Mouse (Mus musculus) C2C12 (cell line): ENCODE results near the gene Rhag. TPM values are rescaled to one million over a fixed set of nuclear protein-coding genes. Genes with fewer than 3 reads are reported as not detected.

Source experiments
- H3K27me3 ChIP-seq: one replicate; pipeline ENCODE4 v1.6.1; 2011; ENCODE audit not compliant: control insufficient read depth, insufficient read depth, insufficient read length
- H3K36me3 ChIP-seq: one replicate; pipeline ENCODE4 v1.6.1; 2011; ENCODE audit not compliant: control insufficient read depth, insufficient read depth
- H3K4me3 ChIP-seq: one replicate; pipeline ENCODE4 v1.5.1; 2011; ENCODE audit warnings: mild to moderate bottlenecking, control low read depth; ENCODE audit not compliant: poor library complexity, insufficient read depth, severe bottlenecking
- H3K79me2 ChIP-seq: one replicate; pipeline ENCODE4 v1.6.1; 2011; ENCODE audit not compliant: control insufficient read depth, insufficient read depth
- H3K79me3 ChIP-seq: one replicate; pipeline ENCODE4 v1.6.1; 2011; ENCODE audit warnings: low read depth, control low read depth
- H3ac ChIP-seq: one replicate; pipeline ENCODE3; 2011; ENCODE audit warnings: low read depth; ENCODE audit not compliant: control insufficient read depth, insufficient read length
- CEBPB ChIP-seq: IDR thresholded peaks from one replicate; pipeline ENCODE4 v1.6.1; 2011; ENCODE audit warnings: low read depth, mild to moderate bottlenecking, control low read depth, moderate library complexity
- CTCF ChIP-seq: IDR thresholded peaks from one replicate; pipeline ENCODE4 v1.5.1; 2011; ENCODE audit not compliant: control insufficient read depth, insufficient read depth, insufficient read length
- FOSL1 ChIP-seq: IDR thresholded peaks from one replicate; pipeline ENCODE4 v1.8.0; 2011; ENCODE audit warnings: mild to moderate bottlenecking, low read length; ENCODE audit not compliant: poor library complexity, insufficient read depth, severe bottlenecking
- MAX ChIP-seq: IDR thresholded peaks from one replicate; pipeline ENCODE4 v1.6.1; 2011; ENCODE audit warnings: mild to moderate bottlenecking, control low read depth
- MYOD1 ChIP-seq: IDR thresholded peaks from one replicate; pipeline ENCODE4 v1.6.1; 2011; ENCODE audit warnings: low read depth; ENCODE audit not compliant: control insufficient read depth, insufficient read length
- MYOG ChIP-seq: IDR thresholded peaks from one replicate; pipeline ENCODE4 v1.6.1; 2011; ENCODE audit not compliant: control insufficient read depth, insufficient read length; ENCODE audit errors: extremely low read depth
- USF1 ChIP-seq: IDR thresholded peaks from one replicate; pipeline ENCODE4 v1.6.1; 2011; ENCODE audit warnings: low read depth, mild to moderate bottlenecking, control low read depth, moderate library complexity
- polyA plus RNA-seq: library from polyadenylated mRNA; unstranded; fragments of >200 nt; fragmentation: generic; extraction: Trizol; gene quantifications from one replicate; pipeline ENCODE4 v1.2.1, GENCODE M21; 2012; ENCODE audit warnings: missing spikeins

Rhag gene
- polyA plus RNA-seq, 1 experiment = not detected

- Histone ChIP-seq H3K79me3 (peaks cover 31% of the 10 kb centered on the region), H3K36me3 (peaks cover 9% of the 10 kb centered on the region), H3ac (peak overlapping the region; percentile 95), H3K27me3 (no peaks in the 10 kb centered on the region), H3K4me3 (peak overlapping the region; percentile 51), H3K79me2 (peaks cover 47% of the 10 kb centered on the region)
- TF ChIP-seq CTCF = no peak
- TF ChIP-seq MYOG = no peak
- TF ChIP-seq FOSL1 = no peak
- no peak for TF ChIP-seq MYOD1
- TF ChIP-seq MAX = no peak
- TF ChIP-seq CEBPB = no peak
- TF ChIP-seq USF1 = no peak
Measured at GRCm38 (mm10) chr17:40879528-40879923, 68.6 kb downstream of the Rhag start.

- Histone ChIP-seq H3K36me3 (peaks cover 9% of the 10 kb centered on the region), H3K4me3 (peak within 1 kb of the TSS; percentile 51), H3K79me2 (peaks cover 47% of the 10 kb centered on the region), H3K27me3 (no peaks in the 10 kb centered on the region), H3K79me3 (peaks cover 31% of the 10 kb centered on the region), H3ac (peak within 1 kb of the TSS; percentile 95)
- TF ChIP-seq USF1 = no peak
- no peak for TF ChIP-seq MYOG
- no peak for TF ChIP-seq MYOD1
- no peak for TF ChIP-seq CEBPB
- TF ChIP-seq MAX = peak; percentile 37
Measured at GRCm38 (mm10) chr17:40879924-40880691, 69.2 kb downstream of the Rhag start, which contains the start of gene 9130008F23Rik. Gene 9130008F23Rik (minus strand): TSS chr17:40880559.

- Histone ChIP-seq H3ac (no peak overlapping the region), H3K79me3 (peaks cover 25% of the 10 kb centered on the region), H3K79me2 (peaks cover 30% of the 10 kb centered on the region), H3K27me3 (no peaks in the 10 kb centered on the region), H3K36me3 (no peaks in the 10 kb centered on the region), H3K4me3 (no peak overlapping the region)
- TF ChIP-seq CEBPB = no peak
- TF ChIP-seq USF1 = no peak
- TF ChIP-seq MYOD1 = no peak
- TF ChIP-seq MAX = no peak
- no peak for TF ChIP-seq CTCF
- no peak for TF ChIP-seq MYOG
- TF ChIP-seq FOSL1 = no peak
Measured at GRCm38 (mm10) chr17:40882172-40882571, 71.2 kb downstream of the Rhag start.

- no peaks in the 10 kb centered on the region for H3K79me3 ChIP-seq
- no peak overlapping the region for H3ac ChIP-seq
- no peaks in the 10 kb centered on the region for H3K36me3 ChIP-seq
- peaks cover under 1% of the 10 kb centered on the region for H3K79me2 ChIP-seq
- H3K4me3 ChIP-seq = no peak overlapping the region
- H3K27me3 ChIP-seq = no peaks in the 10 kb centered on the region
- TF ChIP-seq MYOG = no peak
- TF ChIP-seq MAX = no peak
- TF ChIP-seq FOSL1 = no peak
- TF ChIP-seq CEBPB = no peak
- no peak for TF ChIP-seq USF1
- TF ChIP-seq CTCF = no peak
- no peak for TF ChIP-seq MYOD1
Measured at GRCm38 (mm10) chr17:40885155-40885554, 74.2 kb downstream of the Rhag start.

GRCm38 (mm10) chr17:40887849-40888536 is 77.1 kb downstream of the Rhag start:
- no peak for TF ChIP-seq FOSL1
- no peak for TF ChIP-seq MYOD1
- TF ChIP-seq MAX = no peak
- no peak for TF ChIP-seq CTCF
- no peak for TF ChIP-seq MYOG
- TF ChIP-seq USF1 = no peak
- no peak for TF ChIP-seq CEBPB
- Histone ChIP-seq H3ac (no peak overlapping the region), H3K79me3 (no peaks in the 10 kb centered on the region), H3K27me3 (no peaks in the 10 kb centered on the region), H3K4me3 (no peak overlapping the region), H3K36me3 (no peaks in the 10 kb centered on the region), H3K79me2 (no peaks in the 10 kb centered on the region)

Other genes with a start within 250 kb of the Rhag start
- not detected for gene Esp6, start 249.6 kb upstream of the Rhag start, polyA plus RNA-seq
- gene Esp4, start 212.5 kb upstream of the Rhag start, polyA plus RNA-seq = not detected
- not detected for gene Esp3, start 179.1 kb upstream of the Rhag start, polyA plus RNA-seq
- not detected for gene Esp1, start 84.0 kb upstream of the Rhag start, polyA plus RNA-seq
- not detected for gene Crisp2, start 4.1 kb upstream of the Rhag start, polyA plus RNA-seq
- gene 9130008F23Rik, start 69.4 kb downstream of the Rhag start, polyA plus RNA-seq = 2.2 TPM
- not detected for gene Glyatl3, start 103.2 kb downstream of the Rhag start, polyA plus RNA-seq
- gene Mut, start 123.6 kb downstream of the Rhag start, polyA plus RNA-seq = 4.8 TPM
- 4.7 TPM for gene Cenpq, start 123.9 kb downstream of the Rhag start, polyA plus RNA-seq